Mouse (Mus musculus) right cerebral cortex, postnatal 14 days (tissue): Measurements from ENCODE around the gene Parp8.

Experiments
- DNase-seq: peaks from one replicate; pipeline ENCODE4 v3.0.0; 2022

The Parp8 gene

GRCm38 (mm10) chr13:117025226-117026067, at the start of gene Parp8:
TSS of gene Parp8 (minus strand) at chr13:117025537.
- peak; percentile 63 for DNase-seq

- no peak for DNase-seq
Observed at GRCm38 (mm10) chr13:117062628-117063315, 37.4 kb upstream of the Parp8 start.

GRCm38 (mm10) chr13:117056466-117056865, 31.1 kb upstream of the Parp8 start:
- no peak for DNase-seq

GRCm38 (mm10) chr13:117054811-117055496, 29.6 kb upstream of the Parp8 start:
- no peak for DNase-seq

GRCm38 (mm10) chr13:117052748-117053147, 27.4 kb upstream of the Parp8 start:
- no peak for DNase-seq

GRCm38 (mm10) chr13:117048541-117048971, 23.2 kb upstream of the Parp8 start:
- peak; percentile 28 for DNase-seq

GRCm38 (mm10) chr13:117043567-117043966, 18.2 kb upstream of the Parp8 start:
- no peak for DNase-seq

- DNase-seq = no peak
Observed at GRCm38 (mm10) chr13:117041021-117041420, 15.7 kb upstream of the Parp8 start.

- no peak for DNase-seq
Observed at GRCm38 (mm10) chr13:117036277-117036676, 10.9 kb upstream of the Parp8 start.

- DNase-seq = no peak
Observed at GRCm38 (mm10) chr13:117035121-117035520, 9.8 kb upstream of the Parp8 start.

GRCm38 (mm10) chr13:117034676-117035075, 9.3 kb upstream of the Parp8 start:
- no peak for DNase-seq

- DNase-seq = no peak
Observed at GRCm38 (mm10) chr13:117033676-117034308, 8.5 kb upstream of the Parp8 start.

- DNase-seq = no peak
Observed at GRCm38 (mm10) chr13:117032402-117032801, 7.1 kb upstream of the Parp8 start.

GRCm38 (mm10) chr13:117031546-117031945, 6.2 kb upstream of the Parp8 start:
- no peak for DNase-seq

- no peak for DNase-seq
Observed at GRCm38 (mm10) chr13:117028221-117028620, 2.9 kb upstream of the Parp8 start.

GRCm38 (mm10) chr13:117027336-117027735, 2.0 kb upstream of the Parp8 start:
- DNase-seq = no peak

- no peak for DNase-seq
Observed at GRCm38 (mm10) chr13:117026276-117026780, 991 bp upstream of the Parp8 start.

GRCm38 (mm10) chr13:117024916-117025225, 466 bp downstream of the Parp8 start:
- no peak for DNase-seq

GRCm38 (mm10) chr13:117024127-117024915, 1.0 kb downstream of the Parp8 start:
- DNase-seq = peak; percentile 64

- DNase-seq = no peak
Observed at GRCm38 (mm10) chr13:117023346-117024050, 1.8 kb downstream of the Parp8 start.

GRCm38 (mm10) chr13:117020631-117021030, 4.7 kb downstream of the Parp8 start:
- DNase-seq = no peak
